Mouse (Mus musculus): ENCODE results near the gene Fstl4. TPM values are rescaled to one million over a fixed set of nuclear protein-coding genes. Genes with fewer than 3 reads are reported as not detected.

Gene Fstl4
- total and polyA plus RNA-seq, 2 experiments from 2014 or later: 7.1 to 9.4 TPM

DNA sequence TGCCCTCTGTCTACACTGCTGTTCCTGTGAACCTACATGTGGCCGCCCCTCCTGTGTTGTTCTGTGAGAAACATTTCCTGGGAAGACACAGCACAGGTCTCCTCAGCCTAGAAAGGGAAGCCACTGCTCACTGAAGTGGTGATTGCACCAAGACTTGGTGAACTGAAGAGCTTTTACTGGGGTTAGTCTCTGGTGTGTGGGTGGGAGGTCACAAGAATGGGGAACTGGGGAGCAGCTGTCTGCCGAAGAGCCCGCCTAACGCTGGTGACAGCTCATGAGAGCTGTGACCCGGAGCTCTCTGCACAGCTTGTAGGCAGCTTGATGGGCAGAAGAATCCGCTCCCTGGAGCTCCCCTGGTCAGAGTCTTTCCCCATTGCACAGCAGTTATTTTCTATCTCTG lies 260.0 kb downstream of the Fstl4 start:
- ATAC-seq (ENCODE audit: low FRiP score) (no peak), DNase-seq (ENCODE audit: low spot score) (no peak)
- no peaks in the 10 kb centered on the region for H3K27me3 ChIP-seq (ENCODE audit: insufficient read depth, low read length)
- H3K36me3 ChIP-seq (ENCODE audit: insufficient read depth, low read length): no peaks in the 10 kb centered on the region
- no peak overlapping the region for H3K4me2 ChIP-seq (ENCODE audit: low read depth, low read length, poor library complexity, severe bottlenecking)
- WGBS: 73% methylated on average over 6 of the region's 6 CpGs
- no peaks in the 10 kb centered on the region for H3K9me3 ChIP-seq (ENCODE audit: low read length)
- TF ChIP-seq CTCF (IDR thresholded peaks at IDR 0.05): no peak
- H3K27ac ChIP-seq (ENCODE audit: low read depth, low read length): no peak overlapping the region
- no peaks in the 10 kb centered on the region for H3K4me1 ChIP-seq (ENCODE audit: insufficient read depth, low read length)
- no peak overlapping the region for H3K9ac ChIP-seq (replicated peaks; ENCODE audit: low read length, poor library complexity, severe bottlenecking)
- H3K4me3 ChIP-seq (ENCODE audit: low read depth, low read length): no peak overlapping the region

GRCm38 (mm10) chr11:53025686-53026085 lies 261.3 kb downstream of the Fstl4 start:
- no peaks in the 10 kb centered on the region for H3K36me3 ChIP-seq (ENCODE audit: insufficient read depth, low read length)
- H3K4me2 ChIP-seq (ENCODE audit: low read depth, low read length, poor library complexity, severe bottlenecking): no peak overlapping the region
- H3K27me3 ChIP-seq (ENCODE audit: insufficient read depth, low read length): no peaks in the 10 kb centered on the region
- H3K27ac ChIP-seq (ENCODE audit: low read depth, low read length): no peak overlapping the region
- peak; percentile 79 for DNase-seq (ENCODE audit: low spot score)
- H3K9ac ChIP-seq (replicated peaks; ENCODE audit: low read length, poor library complexity, severe bottlenecking): no peak overlapping the region
- ATAC-seq (ENCODE audit: low FRiP score): no peak
- TF ChIP-seq CTCF (IDR thresholded peaks at IDR 0.05): no peak
- H3K4me1 ChIP-seq (ENCODE audit: insufficient read depth, low read length): no peaks in the 10 kb centered on the region
- no peak overlapping the region for H3K4me3 ChIP-seq (ENCODE audit: low read depth, low read length)
- WGBS: 90% methylated on average over 6 of the region's 6 CpGs
- no peaks in the 10 kb centered on the region for H3K9me3 ChIP-seq (ENCODE audit: low read length)

DNA sequence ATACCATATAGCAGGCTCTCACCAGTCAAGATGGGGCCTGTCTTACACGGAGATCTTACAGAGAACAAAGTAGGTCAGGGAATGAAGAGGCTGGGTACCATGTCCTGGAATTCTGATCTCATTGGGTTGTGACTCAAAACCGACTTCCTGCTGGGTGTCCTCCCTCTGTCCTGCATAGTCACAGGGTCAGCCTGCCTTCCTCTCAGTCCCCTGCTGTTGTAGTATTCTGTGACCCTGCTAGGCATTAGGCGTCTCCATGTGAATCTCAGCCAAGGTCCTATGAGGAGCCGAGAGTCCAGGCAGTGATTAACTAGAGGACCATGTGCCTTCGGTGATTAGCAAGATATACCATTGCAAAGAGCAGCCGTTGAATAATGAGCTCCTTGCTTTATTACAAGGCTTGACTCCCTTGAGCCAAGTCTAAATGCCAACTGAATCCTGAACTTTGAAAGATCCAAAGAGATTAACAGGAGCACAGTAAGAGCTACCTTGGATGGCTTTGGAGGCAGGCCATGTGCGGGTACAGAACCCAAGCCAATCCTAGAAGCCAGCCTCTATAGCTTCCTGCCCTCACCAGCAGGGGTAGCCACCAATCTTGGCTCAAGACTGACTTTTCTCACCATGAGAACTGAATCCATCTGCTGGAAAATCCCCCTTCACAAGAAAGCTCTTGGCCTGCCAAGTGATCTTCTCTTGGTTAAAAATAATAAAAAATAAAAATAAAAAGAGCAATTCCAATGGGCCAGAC lies 264.2 kb downstream of the Fstl4 start:
- no peaks in the 10 kb centered on the region for H3K9me3 ChIP-seq (ENCODE audit: low read length)
- DNase-seq (ENCODE audit: low spot score) (no peak), ATAC-seq (ENCODE audit: low FRiP score) (no peak)
- no peak overlapping the region for H3K9ac ChIP-seq (replicated peaks; ENCODE audit: low read length, poor library complexity, severe bottlenecking)
- no peaks in the 10 kb centered on the region for H3K27me3 ChIP-seq (ENCODE audit: insufficient read depth, low read length)
- H3K36me3 ChIP-seq (ENCODE audit: insufficient read depth, low read length): no peaks in the 10 kb centered on the region
- TF ChIP-seq CTCF (IDR thresholded peaks at IDR 0.05): no peak
- WGBS: 78% methylated on average over 7 of the region's 7 CpGs
- no peak overlapping the region for H3K4me2 ChIP-seq (ENCODE audit: low read depth, low read length, poor library complexity, severe bottlenecking)
- H3K4me3 ChIP-seq (ENCODE audit: low read depth, low read length): no peak overlapping the region
- no peaks in the 10 kb centered on the region for H3K4me1 ChIP-seq (ENCODE audit: insufficient read depth, low read length)
- no peak overlapping the region for H3K27ac ChIP-seq (ENCODE audit: low read depth, low read length)

GRCm38 (mm10) chr11:53031777-53032176 lies 267.3 kb downstream of the Fstl4 start:
- DNase-seq (ENCODE audit: low spot score) (no peak), ATAC-seq (ENCODE audit: low FRiP score) (no peak)
- no peaks in the 10 kb centered on the region for H3K4me1 ChIP-seq (ENCODE audit: insufficient read depth, low read length)
- TF ChIP-seq CTCF (IDR thresholded peaks at IDR 0.05): no peak
- 98% methylated on average over 4 of the region's 4 CpGs for WGBS
- no peak overlapping the region for H3K4me3 ChIP-seq (ENCODE audit: low read depth, low read length)
- no peak overlapping the region for H3K27ac ChIP-seq (ENCODE audit: low read depth, low read length)
- H3K36me3 ChIP-seq (ENCODE audit: insufficient read depth, low read length): no peaks in the 10 kb centered on the region
- no peaks in the 10 kb centered on the region for H3K9me3 ChIP-seq (ENCODE audit: low read length)
- no peaks in the 10 kb centered on the region for H3K27me3 ChIP-seq (ENCODE audit: insufficient read depth, low read length)
- no peak overlapping the region for H3K9ac ChIP-seq (replicated peaks; ENCODE audit: low read length, poor library complexity, severe bottlenecking)
- no peak overlapping the region for H3K4me2 ChIP-seq (ENCODE audit: low read depth, low read length, poor library complexity, severe bottlenecking)

DNA sequence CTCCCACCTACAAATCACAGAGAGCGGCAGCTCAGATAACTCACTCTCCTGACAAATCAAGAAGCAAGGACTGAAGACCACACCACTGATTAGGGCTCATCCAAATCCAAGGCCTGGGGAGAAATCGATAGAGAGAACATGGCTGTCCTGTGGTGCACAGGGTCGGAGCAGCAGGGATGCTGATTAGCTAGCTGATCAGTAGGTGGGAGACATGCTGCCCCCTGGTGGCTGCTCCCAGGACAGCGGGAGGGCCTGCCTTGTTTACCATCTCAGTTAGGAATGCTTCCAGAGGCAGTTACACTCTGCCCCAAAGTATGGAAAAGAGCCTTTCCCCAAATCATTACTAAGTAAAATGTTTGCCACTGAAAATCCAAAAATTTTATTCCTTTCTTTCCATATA lies 267.9 kb downstream of the Fstl4 start:
- Histone ChIP-seq H3K4me2 (ENCODE audit: low read depth, low read length, poor library complexity, severe bottlenecking) (no peak overlapping the region), H3K9ac (replicated peaks; ENCODE audit: low read length, poor library complexity, severe bottlenecking) (no peak overlapping the region), H3K27ac (ENCODE audit: low read depth, low read length) (no peak overlapping the region), H3K9me3 (ENCODE audit: low read length) (no peaks in the 10 kb centered on the region), H3K36me3 (ENCODE audit: insufficient read depth, low read length) (no peaks in the 10 kb centered on the region), H3K27me3 (ENCODE audit: insufficient read depth, low read length) (no peaks in the 10 kb centered on the region), H3K4me1 (ENCODE audit: insufficient read depth, low read length) (no peaks in the 10 kb centered on the region), H3K4me3 (ENCODE audit: low read depth, low read length) (no peak overlapping the region)
- peak; percentile 79 for DNase-seq (ENCODE audit: low spot score)
- ATAC-seq (ENCODE audit: low FRiP score): no peak
- WGBS: 24% methylated on average over 4 of the region's 4 CpGs
- peak; percentile 94 for TF ChIP-seq CTCF (IDR thresholded peaks at IDR 0.05)

DNA sequence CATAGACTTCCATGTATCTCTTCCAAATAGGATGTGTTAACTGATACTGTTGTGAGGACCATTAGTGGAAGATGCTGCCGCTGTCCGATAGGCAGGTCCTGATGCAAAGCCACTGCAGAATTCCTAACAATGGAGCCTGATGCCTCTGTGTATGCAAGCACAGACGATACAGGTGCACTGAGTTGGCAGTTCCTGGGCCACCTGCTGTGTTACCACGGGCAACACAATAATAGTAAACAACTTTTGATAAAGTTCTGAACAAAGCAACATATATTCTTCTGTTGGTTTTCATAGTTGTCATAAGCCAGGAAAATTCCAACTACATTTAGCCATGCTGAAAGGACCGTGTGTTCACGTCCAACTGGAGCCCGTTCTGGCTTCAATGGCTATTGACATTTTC lies 271.0 kb downstream of the Fstl4 start:
- no peak overlapping the region for H3K27ac ChIP-seq (ENCODE audit: low read depth, low read length)
- H3K9me3 ChIP-seq (ENCODE audit: low read length): no peaks in the 10 kb centered on the region
- H3K27me3 ChIP-seq (ENCODE audit: insufficient read depth, low read length): no peaks in the 10 kb centered on the region
- no peaks in the 10 kb centered on the region for H3K36me3 ChIP-seq (ENCODE audit: insufficient read depth, low read length)
- H3K4me3 ChIP-seq (ENCODE audit: low read depth, low read length): no peak overlapping the region
- H3K4me2 ChIP-seq (ENCODE audit: low read depth, low read length, poor library complexity, severe bottlenecking): no peak overlapping the region
- H3K4me1 ChIP-seq (ENCODE audit: insufficient read depth, low read length): no peaks in the 10 kb centered on the region
- DNase-seq (ENCODE audit: low spot score) (no peak), ATAC-seq (ENCODE audit: low FRiP score) (no peak)
- no peak for TF ChIP-seq CTCF (IDR thresholded peaks at IDR 0.05)
- H3K9ac ChIP-seq (replicated peaks; ENCODE audit: low read length, poor library complexity, severe bottlenecking): no peak overlapping the region
- WGBS: 80% methylated on average over 7 of the region's 7 CpGs

Measured in midbrain, postnatal 0 days (tissue).